ENCODE assay signal across 23 mouse cellular contexts in the genomic region with DNA sequence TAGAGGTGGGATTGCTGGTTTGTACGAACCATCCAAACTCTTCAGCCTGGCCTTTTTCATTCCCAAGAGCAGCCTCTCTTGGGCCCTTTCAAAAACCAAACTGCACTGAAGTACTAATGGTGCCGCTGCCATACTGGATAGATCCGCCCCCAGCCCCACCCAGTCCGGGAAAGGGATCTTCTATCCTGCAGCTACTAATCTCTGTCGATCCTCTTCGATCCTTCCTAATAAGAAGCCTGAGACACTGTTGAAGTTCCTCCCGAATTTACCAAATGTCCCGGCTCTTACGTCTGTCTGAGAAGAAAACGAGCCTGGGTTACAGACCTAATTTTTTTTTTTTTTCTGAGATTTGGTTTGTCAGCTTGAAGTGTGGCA. TPM values are rescaled to one million over a fixed set of nuclear protein-coding genes. Genes with fewer than 3 reads are reported as not detected.
DNase-seq lines count a peak whose midpoint lies in the region; ATAC-seq and TF ChIP-seq lines count a peak whose summit lies in the region.
"Had no signal": no experiment of that assay in that cellular context is flagged by ENCODE, and none has a peak within 500 bp of the region (broad histone marks: within the 10 kb centered on the region; RNA-seq: fewer than 3 reads in every experiment).

No protein-coding gene starts in this region.

- no peak overlapping the region for H3K27ac ChIP-seq in heart, postnatal 0 days (ENCODE audit: low read depth)
- no peak overlapping the region for H3K27ac ChIP-seq in heart, embryonic 10.5 days
- H3K27ac ChIP-seq in embryonic facial prominence, embryonic 10.5 days (replicated peaks) = peak overlapping the region; percentile 69
- H3K27ac ChIP-seq in limb, embryonic 10.5 days = 0 out of 2 replicates have a peak overlapping the region, but pooled peaks have one; percentile 93
- no peak overlapping the region for H3K27ac ChIP-seq in kidney, adult 2 months (ENCODE audit: insufficient read depth, low read depth, low read length)
- H3K27ac ChIP-seq: forebrain, embryonic 12.5 days; heart, adult 2 months; hindbrain, embryonic 15.5 days; intestine, embryonic 15.5 days had no signal

- peaks cover 7% of the 10 kb centered on the region; the same call in 1 of the 2 replicates for H3K9me3 ChIP-seq in heart, postnatal 0 days (replicated peaks; ENCODE audit: control insufficient read depth, low read length)
- peaks cover 3% of the 10 kb centered on the region; the same call in 1 of the 2 replicates for H3K9me3 ChIP-seq in heart, embryonic 10.5 days
- H3K9me3 ChIP-seq in embryonic facial prominence, embryonic 10.5 days = no peaks in the 10 kb centered on the region
- no peaks in the 10 kb centered on the region; the same call in 1 of the 2 replicates for H3K9me3 ChIP-seq in limb, embryonic 10.5 days (replicated peaks)
- H3K9me3 ChIP-seq: forebrain, embryonic 12.5 days; hindbrain, embryonic 15.5 days; intestine, embryonic 15.5 days had no signal

- TF ChIP-seq POLR2A in kidney, adult 2 months (IDR thresholded peaks at IDR 0.05; ENCODE audit: low read depth, low read length) = no peak

- no peak for DNase-seq in heart, postnatal 0 days (ENCODE audit: low spot score)
- no peak for DNase-seq in heart, embryonic 10.5 days (ENCODE audit: low spot score)
- peak; percentile 74 for DNase-seq in ES-CJ7 (ENCODE audit: low read depth, low spot score)
- peak; percentile 43 for DNase-seq in embryonic facial prominence, embryonic 10.5 days (ENCODE audit: low spot score)
- DNase-seq in limb, embryonic 10.5 days (ENCODE audit: low spot score) = no peak
- DNase-seq in kidney, adult 2 months = no peak
- DNase-seq in urinary bladder, adult 18-20 months (ENCODE audit: low spot score in 2 of 2) = no peak
- DNase-seq: adrenal gland, postnatal 36 days; cerebellum, adult 11 months; cerebellum, adult 9-11 months; gastrocnemius, postnatal 36 days; heart, adult 2 months; kidney, postnatal 25 days; lung, postnatal 4 days; right cerebral cortex, postnatal 14 days; spleen, adult 18-20 months had no signal

- no peaks in the 10 kb centered on the region for H3K36me3 ChIP-seq in heart, postnatal 0 days (replicated peaks; ENCODE audit: control insufficient read depth, insufficient read depth, low read length)
- H3K36me3 ChIP-seq in heart, embryonic 10.5 days = no peaks in the 10 kb centered on the region
- H3K36me3 ChIP-seq in embryonic facial prominence, embryonic 10.5 days (replicated peaks) = no peaks in the 10 kb centered on the region
- no peaks in the 10 kb centered on the region for H3K36me3 ChIP-seq in limb, embryonic 10.5 days
- no peaks in the 10 kb centered on the region for H3K36me3 ChIP-seq in kidney, adult 2 months (ENCODE audit: control insufficient read depth, insufficient read depth, low read length)
- H3K36me3 ChIP-seq: forebrain, embryonic 12.5 days; hindbrain, embryonic 15.5 days; intestine, embryonic 15.5 days had no signal

- 0 out of 2 replicates have a peak, but pooled peaks cover 6% of the 10 kb centered on the region for H3K4me1 ChIP-seq in heart, postnatal 0 days (ENCODE audit: control insufficient read depth, insufficient read depth)
- peaks cover 31% of the 10 kb centered on the region for H3K4me1 ChIP-seq in heart, embryonic 10.5 days
- peaks cover 90% of the 10 kb centered on the region for H3K4me1 ChIP-seq in embryonic facial prominence, embryonic 10.5 days
- peaks cover 63% of the 10 kb centered on the region for H3K4me1 ChIP-seq in limb, embryonic 10.5 days
- no peaks in the 10 kb centered on the region for H3K4me1 ChIP-seq in kidney, adult 2 months (ENCODE audit: control insufficient read depth, insufficient read depth, low read length)

- H3K4me2 ChIP-seq in heart, postnatal 0 days (ENCODE audit: low read depth, low read length) = no peak overlapping the region
- H3K4me2 ChIP-seq: hindbrain, embryonic 15.5 days; intestine, embryonic 15.5 days had no signal

- peaks cover 96% of the 10 kb centered on the region for H3K27me3 ChIP-seq in heart, postnatal 0 days (ENCODE audit: control insufficient read depth, insufficient read depth, low read length)
- H3K27me3 ChIP-seq in heart, embryonic 10.5 days (ENCODE audit: insufficient read depth, poor library complexity, severe bottlenecking) = peaks cover 99% of the 10 kb centered on the region
- H3K27me3 ChIP-seq in embryonic facial prominence, embryonic 10.5 days (replicated peaks; ENCODE audit: low read depth, poor library complexity, severe bottlenecking) = peaks cover 100% of the 10 kb centered on the region
- H3K27me3 ChIP-seq in limb, embryonic 10.5 days (ENCODE audit: low read depth, poor library complexity, severe bottlenecking) = peaks cover 98% of the 10 kb centered on the region
- H3K27me3 ChIP-seq in kidney, adult 2 months (replicated peaks; ENCODE audit: control insufficient read depth, insufficient read depth, low read length) = peaks cover 10% of the 10 kb centered on the region

- H3K9ac ChIP-seq in heart, postnatal 0 days (replicated peaks; ENCODE audit: low read depth, low read length) = no peak overlapping the region
- H3K9ac ChIP-seq: forebrain, embryonic 12.5 days; hindbrain, embryonic 15.5 days; intestine, embryonic 15.5 days had no signal

- ATAC-seq in heart, postnatal 0 days (ENCODE audit: insufficient read depth, low read depth) = no peak
- ATAC-seq: CD4-positive, CD25-positive, alpha-beta regulatory T cell, adult 4 months; intestine, embryonic 15.5 days had no signal

- 8% methylated on average over 10 of the region's 10 CpGs for WGBS in heart, postnatal 0 days
- 2% methylated on average over 10 of the region's 10 CpGs for WGBS in heart, embryonic 10.5 days
- WGBS in embryonic facial prominence, embryonic 10.5 days = 1% methylated on average over 10 of the region's 10 CpGs
- 3% methylated on average over 10 of the region's 10 CpGs for WGBS in limb, embryonic 10.5 days
- 4% methylated on average over 10 of the region's 10 CpGs for WGBS in kidney, adult 2 months

- no peak for TF ChIP-seq EP300 in heart, postnatal 0 days (IDR thresholded peaks at IDR 0.05; ENCODE audit: low read depth)

- no peak for TF ChIP-seq CTCF in heart, postnatal 0 days (IDR thresholded peaks at IDR 0.05; ENCODE audit: low read depth)
- TF ChIP-seq CTCF in kidney, adult 2 months (conservative IDR thresholded peaks at IDR 0.05; ENCODE audit: insufficient read depth, insufficient read length, low read depth, low read length) = no peak

- H3K4me3 ChIP-seq in heart, postnatal 0 days (ENCODE audit: low read depth, low read length) = 0 out of 2 replicates have a peak overlapping the region, but pooled peaks have one; percentile 1
- no peak overlapping the region; the same call in 1 of the 2 replicates for H3K4me3 ChIP-seq in heart, embryonic 10.5 days
- peak overlapping the region; percentile 72 for H3K4me3 ChIP-seq in embryonic facial prominence, embryonic 10.5 days
- H3K4me3 ChIP-seq in limb, embryonic 10.5 days = peak overlapping the region; percentile 86; the same call in 1 of the 2 replicates
- no peak overlapping the region for H3K4me3 ChIP-seq in kidney, adult 2 months (ENCODE audit: insufficient read depth, low read depth, low read length)
- H3K4me3 ChIP-seq: forebrain, embryonic 12.5 days; heart, adult 2 months; hindbrain, embryonic 15.5 days; intestine, embryonic 15.5 days had no signal

RNA-seq across cellular contexts. Expression of gene Msx1, which starts 4.9 kb away (rescaled TPM):
- total RNA-seq in heart, postnatal 0 days (2014; rRNA removed; ENCODE audit: low replicate concordance) = 7.8 and 15.4 TPM in 2 replicates
- polyA plus RNA-seq in heart, postnatal 0 days (2015; fragmentation: Nextera tagmentation; extraction: Ambion mirVana) = 4.4 and 4.6 TPM in 2 replicates
- 36.6 and 65.2 TPM in 2 replicates for polyA plus RNA-seq in heart, embryonic 10.5 days (2016; fragmentation: Nextera tagmentation; extraction: Ambion mirVana)
- polyA plus RNA-seq in embryonic facial prominence, embryonic 10.5 days (2016; fragmentation: Nextera tagmentation; extraction: Ambion mirVana) = 333 and 362 TPM in 2 replicates
- polyA plus RNA-seq in limb, embryonic 10.5 days (2016; fragmentation: Nextera tagmentation; extraction: Ambion mirVana) = 360 and 372 TPM in 2 replicates
- 1.0 and 1.1 TPM in 2 replicates for polyA plus RNA-seq in kidney, adult 2 months (2012; rRNA removed)
- total RNA-seq: common myeloid progenitor, adult 5-6 weeks; MEL; neutrophil, adult 5-6 weeks had no signal
- polyA plus RNA-seq: CD4-positive, CD25-positive, alpha-beta regulatory T cell, adult 4 months had no signal

Comparison
In these comparisons a context has a peak if more than half of its experiments do, and no peak if none do; other contexts are left out.
1. H3K4me3 ChIP-seq: peak in heart, postnatal 0 days (single experiment), embryonic facial prominence, embryonic 10.5 days (single experiment) and limb, embryonic 10.5 days (single experiment); none in heart, embryonic 10.5 days (single experiment) and kidney, adult 2 months (single experiment).
2. DNase-seq: peak in ES-CJ7 (single experiment) and embryonic facial prominence, embryonic 10.5 days (single experiment); none in heart, postnatal 0 days (single experiment), heart, embryonic 10.5 days (single experiment), limb, embryonic 10.5 days (single experiment), kidney, adult 2 months (single experiment) and urinary bladder, adult 18-20 months (0 of 2).
3. H3K27ac ChIP-seq: peak in embryonic facial prominence, embryonic 10.5 days (single experiment) and limb, embryonic 10.5 days (single experiment); none in heart, postnatal 0 days (single experiment), heart, embryonic 10.5 days (single experiment) and kidney, adult 2 months (single experiment).